Mouse (Mus musculus): Measurements from ENCODE around the gene Kif17. TPM values are rescaled to one million over a fixed set of nuclear protein-coding genes. Genes with fewer than 3 reads are reported as not detected.
A peak's percentile ranks its signal among the peaks of the same experiment; 100 is the strongest.

Kif17 gene
- 1.6 TPM in 1 of 2 replicates, not detected in the other for polyA plus RNA-seq (2011; ENCODE audit: insufficient read depth, insufficient read length, low replicate concordance, missing spikeins)

DNA sequence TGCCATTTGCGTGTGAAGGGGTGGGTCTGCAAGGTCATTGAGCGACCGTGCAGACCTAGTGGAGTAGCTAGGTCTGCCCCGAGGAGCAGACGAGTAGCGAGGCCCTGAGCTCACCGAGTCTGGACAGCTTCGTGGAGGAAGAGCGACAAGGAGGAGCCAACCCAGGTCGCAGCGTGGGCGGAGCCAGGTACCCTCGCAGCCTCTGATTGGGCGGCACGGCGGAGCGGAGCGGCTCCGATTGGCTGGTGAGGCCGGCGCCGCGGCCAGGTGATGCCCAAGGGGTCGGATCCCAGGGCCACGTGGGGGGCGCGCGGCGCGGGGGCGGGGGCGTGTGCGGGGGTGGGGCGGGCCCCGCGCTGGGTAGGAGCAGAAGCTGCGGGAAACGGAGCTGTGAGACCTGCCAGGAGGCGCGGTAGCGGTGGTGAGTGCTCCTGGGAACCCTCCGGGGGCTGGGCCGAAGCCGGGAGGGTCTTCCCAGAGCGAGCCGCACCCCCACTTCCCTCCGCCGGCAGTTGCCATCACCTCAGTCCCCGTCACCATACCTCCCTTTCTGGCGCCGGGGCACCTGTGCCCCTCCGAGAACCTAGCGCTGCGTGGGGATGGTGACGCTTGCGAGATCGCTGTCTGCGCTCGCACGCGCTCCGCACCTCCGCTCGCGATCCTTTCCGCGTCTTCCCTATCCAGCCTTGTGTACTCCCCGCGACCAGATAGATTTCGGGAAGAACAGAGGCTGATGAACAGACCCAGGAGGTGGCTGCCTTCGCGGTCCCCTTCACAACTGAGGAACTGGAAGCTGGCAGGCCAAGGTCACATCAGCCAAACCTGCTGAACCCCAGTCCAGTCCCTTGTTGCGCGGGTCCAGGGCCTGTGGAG lies at the start of gene Kif17, which contains the start of gene Sh2d5:
Gene Kif17, plus strand, starts transcription at position 348 of the 873 bp plus-strand sequence.
Gene Sh2d5, plus strand, starts transcription at position 316 of the 873 bp plus-strand sequence.
- Histone ChIP-seq H3K4me1 (ENCODE audit: control insufficient read depth, insufficient read depth, low read length) (peaks cover 2% of the 10 kb centered on the region), H3K4me3 (replicated peaks; ENCODE audit: control insufficient read depth, low read depth, low read length) (peak within 1 kb of the TSS; percentile 82), H3K27ac (ENCODE audit: control insufficient read depth, insufficient read depth, low read depth, low read length, poor library complexity) (peak within 1 kb of the TSS; percentile 13)
- TF ChIP-seq POLR2A (IDR thresholded peaks at IDR 0.05; ENCODE audit: borderline replicate concordance, control insufficient read depth, low read depth, low read length) = peak; percentile 65; the same call in 1 of the 2 replicates
- no peak for TF ChIP-seq CTCF (IDR thresholded peaks at IDR 0.05; ENCODE audit: control insufficient read depth, insufficient read depth, low read length)
- WGBS = under 1% methylated on average over 69 of the region's 74 CpGs

DNA sequence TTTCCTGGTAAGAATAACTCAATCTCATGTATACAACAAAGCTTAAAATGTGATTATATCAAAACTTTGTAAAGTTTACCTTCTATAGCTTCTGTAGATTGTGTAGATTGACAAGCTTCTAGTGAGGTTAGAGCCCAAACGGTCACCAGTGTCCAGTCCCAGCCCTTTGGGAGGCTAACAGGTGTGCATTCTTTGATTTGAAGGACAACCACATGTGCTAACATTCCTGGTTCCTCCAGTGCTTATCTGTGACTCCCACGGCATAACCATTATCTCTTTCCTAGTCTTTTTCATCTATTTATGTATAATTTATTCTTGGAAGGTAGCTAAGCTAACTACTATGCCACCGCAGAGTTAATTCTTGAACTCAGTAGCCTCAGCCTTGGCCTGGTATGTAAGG lies 49.5 kb upstream of the Kif17 start:
- Histone ChIP-seq H3K4me3 (replicated peaks; ENCODE audit: control insufficient read depth, low read depth, low read length) (no peak overlapping the region), H3K27ac (ENCODE audit: control insufficient read depth, insufficient read depth, low read depth, low read length, poor library complexity) (no peak overlapping the region), H3K4me1 (ENCODE audit: control insufficient read depth, insufficient read depth, low read length) (no peaks in the 10 kb centered on the region)
- no peak for TF ChIP-seq POLR2A (IDR thresholded peaks at IDR 0.05; ENCODE audit: borderline replicate concordance, control insufficient read depth, low read depth, low read length)
- TF ChIP-seq CTCF (IDR thresholded peaks at IDR 0.05; ENCODE audit: control insufficient read depth, insufficient read depth, low read length) = no peak
- 89% methylated on average over 3 of the region's 3 CpGs for whole genome bisulfite sequencing

DNA sequence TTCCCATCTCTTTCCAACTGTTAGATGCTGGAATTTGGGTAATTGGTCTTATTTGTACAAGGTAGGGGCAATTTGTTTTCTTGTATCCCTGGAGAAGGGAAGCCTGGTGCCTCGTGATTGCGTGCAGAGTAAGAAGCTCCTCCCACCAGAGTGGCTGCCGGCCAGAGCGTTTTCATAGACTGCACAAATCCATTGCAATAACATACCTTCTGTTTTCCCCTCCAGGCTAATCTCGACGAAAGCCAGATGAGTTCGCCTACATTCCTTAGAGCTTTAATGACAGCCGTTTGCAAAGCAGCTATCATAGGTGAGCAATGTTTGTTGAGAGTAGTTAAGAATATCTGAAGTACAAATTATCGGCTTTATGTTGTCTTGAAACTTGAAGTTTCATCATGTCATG lies 48.5 kb upstream of the Kif17 start:
- 87% methylated on average over 9 of the region's 9 CpGs for WGBS
- TF ChIP-seq CTCF (IDR thresholded peaks at IDR 0.05; ENCODE audit: control insufficient read depth, insufficient read depth, low read length) = no peak
- TF ChIP-seq POLR2A (IDR thresholded peaks at IDR 0.05; ENCODE audit: borderline replicate concordance, control insufficient read depth, low read depth, low read length) = no peak
- no peak overlapping the region for H3K27ac ChIP-seq (ENCODE audit: control insufficient read depth, insufficient read depth, low read depth, low read length, poor library complexity)
- H3K4me1 ChIP-seq (ENCODE audit: control insufficient read depth, insufficient read depth, low read length) = no peaks in the 10 kb centered on the region
- no peak overlapping the region for H3K4me3 ChIP-seq (replicated peaks; ENCODE audit: control insufficient read depth, low read depth, low read length)

DNA sequence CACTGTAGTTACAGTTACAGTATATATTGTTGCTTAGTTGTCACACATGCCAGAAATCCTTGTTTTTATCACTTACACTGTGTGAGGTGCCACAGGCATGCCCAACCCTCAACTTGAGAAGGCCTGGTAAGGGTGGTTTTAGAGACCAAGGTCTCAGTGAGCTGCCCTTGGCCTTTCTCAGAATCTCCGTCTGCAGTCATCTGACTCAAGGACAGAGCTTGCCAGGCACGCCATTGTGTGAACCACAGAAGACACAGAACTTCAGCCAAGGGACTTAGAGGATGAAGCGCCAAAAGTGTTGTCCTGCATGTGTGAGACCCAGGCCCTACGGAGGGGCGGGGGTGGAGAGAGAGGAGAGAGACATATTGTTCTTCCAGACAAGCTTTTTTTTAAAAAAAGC lies 40.1 kb upstream of the Kif17 start:
- WGBS = 80% methylated on average over 5 of the region's 5 CpGs
- H3K27ac ChIP-seq (ENCODE audit: control insufficient read depth, insufficient read depth, low read depth, low read length, poor library complexity) = no peak overlapping the region
- TF ChIP-seq POLR2A (IDR thresholded peaks at IDR 0.05; ENCODE audit: borderline replicate concordance, control insufficient read depth, low read depth, low read length) (no peak), CTCF (IDR thresholded peaks at IDR 0.05; ENCODE audit: control insufficient read depth, insufficient read depth, low read length) (no peak)

DNA sequence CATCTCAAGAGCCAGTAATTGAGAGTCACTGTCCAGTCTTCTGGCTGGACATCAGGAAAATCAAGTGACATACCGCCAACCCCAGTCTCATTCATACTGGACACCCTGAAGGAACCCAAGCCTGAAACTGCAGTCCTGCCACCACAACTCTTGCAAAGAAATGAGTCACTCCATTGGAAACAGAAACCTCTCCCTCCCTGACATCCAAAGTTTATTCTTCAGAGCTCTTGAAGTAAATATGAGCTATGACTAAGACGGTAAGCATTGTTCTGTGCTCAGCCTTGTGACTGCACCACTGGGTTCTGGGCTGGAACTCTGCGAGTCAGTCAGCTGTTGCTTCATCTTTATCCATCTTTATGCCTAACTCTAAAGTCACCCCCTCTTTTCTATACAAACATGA lies 36.4 kb upstream of the Kif17 start:
- peaks cover 1% of the 10 kb centered on the region; the same call in 1 of the 2 replicates for H3K4me1 ChIP-seq (ENCODE audit: control insufficient read depth, insufficient read depth, low read length)
- no peak for TF ChIP-seq POLR2A (IDR thresholded peaks at IDR 0.05; ENCODE audit: borderline replicate concordance, control insufficient read depth, low read depth, low read length)
- no peak for TF ChIP-seq CTCF (IDR thresholded peaks at IDR 0.05; ENCODE audit: control insufficient read depth, insufficient read depth, low read length)
- WGBS = 64% methylated on average over 3 of the region's 3 CpGs
- H3K27ac ChIP-seq (ENCODE audit: control insufficient read depth, insufficient read depth, low read depth, low read length, poor library complexity) = no peak overlapping the region
- no peak overlapping the region for H3K4me3 ChIP-seq (replicated peaks; ENCODE audit: control insufficient read depth, low read depth, low read length)

More for the DNA sequence above, 40.1 kb upstream of the Kif17 start:
- Histone ChIP-seq H3K4me1 (ENCODE audit: control insufficient read depth, insufficient read depth, low read length) (no peaks in the 10 kb centered on the region), H3K4me3 (replicated peaks; ENCODE audit: control insufficient read depth, low read depth, low read length) (no peak overlapping the region)

DNA sequence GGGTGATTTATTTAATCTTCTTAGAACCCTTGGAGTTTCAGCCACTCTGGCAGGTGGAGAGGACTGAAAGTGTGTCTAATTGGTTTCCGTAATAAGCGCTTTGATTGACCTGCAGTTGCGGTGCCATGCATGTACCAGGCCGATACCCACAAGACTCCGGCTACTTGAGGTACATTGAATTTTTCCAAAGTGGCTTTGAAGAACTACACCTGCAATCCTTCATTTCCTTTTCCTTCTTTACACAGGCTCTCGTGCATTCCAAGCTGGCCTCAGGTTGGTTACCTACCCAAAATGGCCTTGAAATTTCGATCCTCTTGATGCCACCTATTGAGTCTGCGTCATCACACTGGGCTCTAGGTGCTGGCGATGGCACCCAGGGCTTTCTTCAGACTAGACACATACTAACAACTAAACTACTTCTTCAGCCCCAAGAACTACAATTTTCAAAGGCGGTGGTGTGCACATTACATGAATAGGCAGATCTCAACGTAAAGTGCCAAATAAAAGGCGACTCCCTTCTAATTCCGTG lies 34.5 kb upstream of the Kif17 start:
- H3K27ac ChIP-seq (ENCODE audit: control insufficient read depth, insufficient read depth, low read depth, low read length, poor library complexity) = peak overlapping the region; percentile 96; the same call in 1 of the 2 replicates
- no peak for TF ChIP-seq CTCF (IDR thresholded peaks at IDR 0.05; ENCODE audit: control insufficient read depth, insufficient read depth, low read length)
- no peak for TF ChIP-seq POLR2A (IDR thresholded peaks at IDR 0.05; ENCODE audit: borderline replicate concordance, control insufficient read depth, low read depth, low read length)
- peak overlapping the region; percentile 70 for H3K4me3 ChIP-seq (replicated peaks; ENCODE audit: control insufficient read depth, low read depth, low read length)
- H3K4me1 ChIP-seq (ENCODE audit: control insufficient read depth, insufficient read depth, low read length) = peaks cover 6% of the 10 kb centered on the region; the same call in 1 of the 2 replicates
- 44% methylated on average over 13 of the region's 13 CpGs for WGBS

DNA sequence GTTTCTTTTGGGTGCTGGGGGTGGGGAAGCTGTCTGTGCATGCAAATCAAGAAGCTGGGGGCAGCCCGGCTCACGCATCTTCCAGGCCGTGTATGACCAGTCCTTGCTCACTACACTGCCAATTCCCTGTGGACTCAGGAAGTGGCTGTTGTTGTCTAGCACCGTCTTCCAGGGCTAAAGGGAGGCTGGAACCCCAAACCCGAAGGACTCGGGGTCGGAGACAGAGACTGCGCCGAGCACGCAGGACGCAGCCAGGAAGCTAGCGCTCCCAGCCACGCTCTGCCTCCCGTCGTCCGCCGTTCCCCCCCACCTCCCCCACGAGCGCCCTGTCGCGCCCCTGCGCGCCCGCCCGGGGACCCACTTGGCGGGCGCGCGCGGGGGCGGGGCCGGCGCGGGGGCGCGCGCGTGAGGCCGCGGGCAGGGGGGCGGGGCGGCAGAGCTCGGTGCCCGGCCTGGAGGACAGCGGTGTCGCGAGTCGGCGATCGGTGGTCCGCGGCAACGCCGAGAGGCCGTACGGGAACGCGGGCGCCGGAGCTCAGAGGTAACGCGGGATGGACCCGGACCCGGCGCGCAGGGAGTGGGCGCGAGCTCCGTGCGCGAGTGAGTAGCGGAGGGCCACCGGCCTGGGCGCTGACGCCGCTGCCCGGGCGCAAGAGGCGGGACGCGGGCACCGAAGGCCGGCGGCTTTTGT lies 33.9 kb upstream of the Kif17 start, which contains the start of gene Hp1bp3:
Gene Hp1bp3, plus strand, starts transcription at position 97 of the 691 bp plus-strand sequence.
- peak; percentile 62; the same call in 1 of the 2 replicates for TF ChIP-seq POLR2A (IDR thresholded peaks at IDR 0.05; ENCODE audit: borderline replicate concordance, control insufficient read depth, low read depth, low read length)
- TF ChIP-seq CTCF (IDR thresholded peaks at IDR 0.05; ENCODE audit: control insufficient read depth, insufficient read depth, low read length) = no peak
- under 1% methylated on average over 68 of the region's 84 CpGs for WGBS
- peak within 1 kb of the TSS; percentile 96 for H3K27ac ChIP-seq (ENCODE audit: control insufficient read depth, insufficient read depth, low read depth, low read length, poor library complexity)
- peaks cover 6% of the 10 kb centered on the region; the same call in 1 of the 2 replicates for H3K4me1 ChIP-seq (ENCODE audit: control insufficient read depth, insufficient read depth, low read length)
- H3K4me3 ChIP-seq (replicated peaks; ENCODE audit: control insufficient read depth, low read depth, low read length) = peak within 1 kb of the TSS; percentile 94
